Mouse (Mus musculus): ENCODE data around the gene Gm21188. TPM values are rescaled to one million over a fixed set of nuclear protein-coding genes. Genes with fewer than 3 reads are reported as not detected.

The Gm21188 gene
- not detected in 2 replicates for polyA plus RNA-seq (2021; fragmentation: Nextera tagmentation)
- long read RNA-seq, experiment 1, result 0 reads
- long read RNA-seq, experiment 2, result 0 reads

DNA sequence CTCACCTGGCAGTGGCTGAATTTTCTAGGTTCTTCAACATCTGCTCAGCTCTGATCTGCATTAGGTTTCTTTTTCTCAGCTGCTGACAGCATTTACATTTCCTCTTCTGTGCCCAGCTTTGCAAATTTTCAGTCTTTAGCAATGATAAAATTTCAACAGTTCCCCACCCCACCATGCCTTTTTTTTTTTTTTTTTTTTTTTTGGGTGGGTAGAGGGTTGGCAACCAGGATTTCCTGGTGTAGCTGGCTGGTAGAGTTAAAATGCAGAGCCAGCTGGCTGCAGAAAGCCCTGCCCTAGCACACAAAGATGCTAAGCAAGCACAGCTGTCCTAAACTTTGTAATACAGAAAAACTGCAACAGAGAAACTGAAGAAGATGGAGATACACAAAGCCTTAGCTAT lies at the start of gene Gm21188:
Gm21188 (minus strand) TSS at position 110 of the 400 bp plus-strand sequence.

GRCm38 (mm10) chr13:120026911-120027310 lies 25.1 kb downstream of the Gm21188 start, which contains the start of gene Gm36079:
Gene Gm36079 (minus strand): TSS chr13:120027011.

Other genes starting within 250 kb of the Gm21188 start
- gene AF067063, start 222.0 kb downstream of the Gm21188 start, polyA plus RNA-seq (2021; fragmentation: Nextera tagmentation), result not detected in 2 replicates
- gene D13Ertd608e, start 216.2 kb downstream of the Gm21188 start, polyA plus RNA-seq (2021; fragmentation: Nextera tagmentation), result not detected in 2 replicates
- not detected in 2 replicates for gene Tcstv1, start 157.4 kb downstream of the Gm21188 start, polyA plus RNA-seq (2021; fragmentation: Nextera tagmentation)
- gene Gm21761, start 122.9 kb downstream of the Gm21188 start, polyA plus RNA-seq (2021; fragmentation: Nextera tagmentation), result not detected in 2 replicates
- gene B020031M17Rik, start 101.4 kb downstream of the Gm21188 start, polyA plus RNA-seq (2021; fragmentation: Nextera tagmentation), result not detected in 2 replicates
- gene Gm36079, start 25.2 kb downstream of the Gm21188 start, polyA plus RNA-seq (2021; fragmentation: Nextera tagmentation), result not detected in 2 replicates
- not detected in 2 replicates for gene Gm20767, start 88.1 kb upstream of the Gm21188 start, polyA plus RNA-seq (2021; fragmentation: Nextera tagmentation)
- not detected in 2 replicates for gene Gm21818, start 120.2 kb upstream of the Gm21188 start, polyA plus RNA-seq (2021; fragmentation: Nextera tagmentation)
- gene Gm21762, start 163.8 kb upstream of the Gm21188 start, polyA plus RNA-seq (2021; fragmentation: Nextera tagmentation), result not detected in 2 replicates
- gene Gm21731, start 186.9 kb upstream of the Gm21188 start, polyA plus RNA-seq (2021; fragmentation: Nextera tagmentation), result not detected in 2 replicates
- gene AF067061, start 210.9 kb upstream of the Gm21188 start, polyA plus RNA-seq (2021; fragmentation: Nextera tagmentation), result not detected in 2 replicates
- 0.15 TPM in 1 of 2 replicates, not detected in the other for gene BC147527, start 248.2 kb upstream of the Gm21188 start, polyA plus RNA-seq (2021; fragmentation: Nextera tagmentation)